Mouse (Mus musculus): Measurements from ENCODE around the gene Gsk3a. TPM values are rescaled to one million over a fixed set of nuclear protein-coding genes. Genes with fewer than 3 reads are reported as not detected.

Gene Gsk3a
- polyA plus RNA-seq, 1 experiment from 2014 or later, result 10.7 TPM

DNA sequence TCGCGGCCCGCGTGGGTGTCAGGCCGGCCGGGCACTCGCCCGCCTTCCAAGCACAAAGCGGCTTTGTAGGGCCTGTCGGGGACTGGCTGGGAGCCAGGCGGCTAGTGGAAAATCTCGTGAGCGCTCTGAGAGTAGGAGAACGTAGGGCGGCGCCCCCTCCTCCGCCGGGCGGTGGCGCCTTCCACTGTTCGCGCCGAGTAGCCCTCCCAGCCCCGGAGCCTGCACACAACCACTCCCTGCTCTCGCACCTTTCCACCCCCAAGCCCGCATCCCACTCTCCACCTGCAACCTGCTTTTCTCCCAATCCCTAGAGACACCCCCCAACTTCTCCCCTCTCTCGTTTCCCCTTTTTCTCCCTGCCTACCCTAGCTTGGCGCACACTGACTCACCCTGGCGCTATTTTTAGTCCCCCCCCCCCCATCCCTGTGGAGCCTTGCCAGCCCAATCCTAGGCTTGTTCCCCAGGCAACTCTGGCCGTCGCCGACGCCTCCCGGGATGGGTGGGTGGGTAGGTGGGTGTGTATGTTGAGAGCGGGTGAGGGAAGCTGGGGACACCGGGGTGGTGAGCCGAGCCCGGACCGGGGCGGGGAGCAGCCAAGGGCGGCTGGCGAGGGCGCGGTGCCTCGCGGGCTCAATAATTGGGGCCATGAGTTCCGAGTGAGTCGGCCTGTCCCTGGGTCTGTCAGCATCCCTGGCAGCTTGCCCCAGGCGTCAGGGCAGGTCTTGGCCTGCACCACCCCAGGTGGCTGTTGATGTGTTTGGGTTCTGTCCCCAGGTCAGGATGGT is 41.6 kb upstream of the Gsk3a start:
- H3K4me2 ChIP-seq, result peak overlapping the region; percentile 89
- peak overlapping the region; percentile 76 for H3K9ac ChIP-seq
- no peaks in the 10 kb centered on the region for H3K27me3 ChIP-seq
- WGBS, result under 1% methylated on average over 48 of the region's 49 CpGs
- peak overlapping the region; percentile 100 for H3K27ac ChIP-seq
- H3K4me1 ChIP-seq, result peaks cover 56% of the 10 kb centered on the region
- no peaks in the 10 kb centered on the region for H3K36me3 ChIP-seq
- no peaks in the 10 kb centered on the region for H3K9me3 ChIP-seq
- ATAC-seq (ENCODE audit: borderline replicate concordance, extremely low read depth, low FRiP score, low TSS enrichment), result peak; percentile 44
- peak overlapping the region; percentile 84 for H3K4me3 ChIP-seq

- Histone ChIP-seq H3K9ac (peak overlapping the region; percentile 76), H3K4me1 (peaks cover 51% of the 10 kb centered on the region), H3K4me3 (peak overlapping the region; percentile 84), H3K4me2 (peak overlapping the region; percentile 89), H3K36me3 (no peaks in the 10 kb centered on the region), H3K27me3 (no peaks in the 10 kb centered on the region), H3K9me3 (no peaks in the 10 kb centered on the region), H3K27ac (peak overlapping the region; percentile 100)
- ATAC-seq (ENCODE audit: borderline replicate concordance, extremely low read depth, low FRiP score, low TSS enrichment), result peak; percentile 62
- under 1% methylated on average over 52 of the region's 60 CpGs for WGBS
Observed at GRCm38 (mm10) chr7:25278341-25279075, 40.9 kb upstream of the Gsk3a start.

DNA sequence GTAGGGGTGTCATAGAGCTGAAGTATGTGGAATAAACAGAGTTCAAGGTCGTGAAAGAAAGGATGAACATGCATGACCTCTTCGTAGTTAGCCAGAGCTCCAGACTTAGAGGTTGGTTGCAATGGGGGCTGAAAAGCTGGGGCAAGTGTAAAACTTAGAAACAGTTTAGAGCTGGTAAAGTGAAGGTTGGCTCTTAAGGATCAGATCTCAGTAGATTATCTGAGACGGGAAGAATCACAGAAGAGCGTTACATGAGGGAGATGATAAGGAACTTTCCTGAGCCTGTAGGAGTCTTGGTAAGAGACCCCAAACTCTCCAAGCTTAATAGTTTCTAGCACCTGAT is 40.3 kb upstream of the Gsk3a start:
- H3K27ac ChIP-seq, result peak overlapping the region; percentile 100
- peak overlapping the region; percentile 76 for H3K9ac ChIP-seq
- H3K4me3 ChIP-seq, result peak overlapping the region; percentile 84
- H3K4me1 ChIP-seq, result peaks cover 49% of the 10 kb centered on the region
- H3K36me3 ChIP-seq, result no peaks in the 10 kb centered on the region
- no peaks in the 10 kb centered on the region for H3K9me3 ChIP-seq
- ATAC-seq (ENCODE audit: borderline replicate concordance, extremely low read depth, low FRiP score, low TSS enrichment), result no peak
- peak overlapping the region; percentile 89 for H3K4me2 ChIP-seq
- no peaks in the 10 kb centered on the region for H3K27me3 ChIP-seq
- WGBS, result 5% methylated on average over 4 of the region's 4 CpGs

- Histone ChIP-seq H3K27ac (peak overlapping the region; percentile 100), H3K27me3 (no peaks in the 10 kb centered on the region), H3K4me2 (peak overlapping the region; percentile 89), H3K4me1 (peaks cover 47% of the 10 kb centered on the region), H3K36me3 (0 out of 2 replicates have a peak, but pooled peaks cover 3% of the 10 kb centered on the region), H3K9me3 (no peaks in the 10 kb centered on the region), H3K9ac (peak overlapping the region; percentile 76; the same call in 1 of the 2 replicates), H3K4me3 (peak overlapping the region; percentile 84; the same call in 1 of the 2 replicates)
- no peak for ATAC-seq (ENCODE audit: borderline replicate concordance, extremely low read depth, low FRiP score, low TSS enrichment)
- WGBS, result 80% methylated on average over 4 of the region's 4 CpGs
Observed at GRCm38 (mm10) chr7:25277405-25277804, 39.8 kb upstream of the Gsk3a start.

DNA sequence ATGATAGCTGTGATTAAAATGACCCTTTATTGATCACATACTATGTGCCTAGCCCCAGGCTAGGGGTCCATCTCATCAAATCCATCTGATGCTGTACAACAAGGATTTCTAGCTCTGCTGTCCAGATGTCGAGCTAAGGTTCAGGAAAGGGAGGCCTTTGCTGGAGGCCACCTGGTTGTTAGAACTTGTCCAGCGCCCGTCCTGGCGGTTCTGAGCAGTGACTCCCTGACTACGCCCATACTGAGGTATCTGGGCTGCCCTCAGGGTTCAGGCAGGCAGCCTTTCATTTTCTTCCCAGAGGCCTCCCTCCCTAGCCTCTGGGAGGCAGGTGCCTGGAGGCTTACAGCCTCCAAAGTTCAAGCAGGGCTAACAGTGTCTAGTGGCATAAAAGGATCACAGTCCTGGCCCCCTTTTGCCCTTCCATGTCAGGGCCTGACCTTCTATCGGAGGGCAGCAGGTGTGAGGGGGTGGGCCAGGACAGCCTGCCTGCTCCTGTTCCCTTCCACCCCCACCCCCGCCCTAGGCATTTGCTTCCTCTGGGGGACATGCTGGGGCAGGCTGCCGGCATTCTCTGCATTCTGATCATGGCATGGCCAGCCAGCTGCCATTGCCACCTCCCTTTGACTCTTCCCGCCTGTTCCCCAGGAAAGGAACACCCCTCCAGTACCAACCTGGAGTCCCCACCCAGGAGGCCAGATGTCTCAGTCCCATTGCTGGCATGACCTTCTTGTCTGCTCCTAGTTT is 38.1 kb upstream of the Gsk3a start:
- no peak for ATAC-seq (ENCODE audit: borderline replicate concordance, extremely low read depth, low FRiP score, low TSS enrichment)
- Histone ChIP-seq H3K9ac (no peak overlapping the region), H3K4me3 (no peak overlapping the region), H3K4me2 (no peak overlapping the region), H3K9me3 (no peaks in the 10 kb centered on the region), H3K27me3 (no peaks in the 10 kb centered on the region), H3K36me3 (peaks cover 16% of the 10 kb centered on the region; the same call in 1 of the 2 replicates), H3K4me1 (peaks cover 37% of the 10 kb centered on the region), H3K27ac (0 out of 2 replicates have a peak overlapping the region, but pooled peaks have one; percentile 2)
- 48% methylated on average over 9 of the region's 9 CpGs for WGBS

DNA sequence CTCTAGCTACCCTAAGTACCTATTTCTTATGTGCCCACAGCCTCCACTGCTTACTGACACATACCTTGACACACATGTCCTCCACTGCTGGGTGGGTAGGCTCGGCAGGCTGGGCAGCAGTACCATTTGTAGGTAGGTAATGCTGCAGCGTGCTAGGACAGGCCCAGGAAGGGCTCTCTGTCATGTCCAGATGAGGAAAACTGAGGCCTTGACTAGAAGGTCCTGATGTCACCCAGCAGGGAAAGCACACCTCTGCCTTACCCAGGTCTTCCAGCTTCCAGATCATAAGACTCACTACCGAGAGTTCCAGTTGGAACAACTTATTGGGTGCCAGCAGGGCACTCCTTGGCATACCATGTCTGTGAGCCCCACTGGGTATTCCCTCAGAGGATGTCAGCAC is 37.3 kb upstream of the Gsk3a start:
- WGBS, result 85% methylated on average over 3 of the region's 3 CpGs
- no peak for ATAC-seq (ENCODE audit: borderline replicate concordance, extremely low read depth, low FRiP score, low TSS enrichment)
- Histone ChIP-seq H3K9ac (no peak overlapping the region), H3K4me2 (no peak overlapping the region), H3K9me3 (no peaks in the 10 kb centered on the region), H3K36me3 (peaks cover 16% of the 10 kb centered on the region; the same call in 1 of the 2 replicates), H3K4me3 (no peak overlapping the region), H3K27me3 (no peaks in the 10 kb centered on the region), H3K27ac (no peak overlapping the region), H3K4me1 (peaks cover 32% of the 10 kb centered on the region)

DNA sequence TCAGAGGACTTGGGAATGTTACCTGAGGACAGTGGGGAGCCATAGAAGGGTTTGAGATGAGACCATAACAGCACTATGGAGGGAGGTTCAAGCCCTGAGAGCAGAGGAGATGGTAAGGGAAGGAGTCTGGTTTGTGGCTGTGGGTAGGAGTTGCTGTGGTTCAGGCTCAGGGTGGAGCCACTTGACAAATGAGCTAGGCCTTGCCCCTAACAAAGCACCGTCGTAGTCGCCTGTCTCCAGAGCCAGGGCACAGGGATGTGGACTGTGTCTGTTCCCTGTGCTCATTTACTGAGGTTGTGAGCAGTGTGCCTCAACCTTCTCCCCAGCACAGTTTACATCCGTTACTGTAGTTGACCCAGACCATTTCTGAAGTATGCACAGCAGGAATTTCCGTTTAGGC is 36.9 kb upstream of the Gsk3a start:
- no peak overlapping the region for H3K9ac ChIP-seq

GRCm38 (mm10) chr7:25273259-25274241 is 35.9 kb upstream of the Gsk3a start:
- H3K27ac ChIP-seq, result no peak overlapping the region
- H3K9ac ChIP-seq, result no peak overlapping the region
- no peak overlapping the region for H3K4me2 ChIP-seq
- peaks cover 16% of the 10 kb centered on the region; the same call in 1 of the 2 replicates for H3K36me3 ChIP-seq
- H3K4me3 ChIP-seq, result no peak overlapping the region
- 86% methylated on average over 22 of the region's 22 CpGs for WGBS
- H3K27me3 ChIP-seq, result no peaks in the 10 kb centered on the region
- peaks cover 38% of the 10 kb centered on the region for H3K4me1 ChIP-seq
- no peaks in the 10 kb centered on the region for H3K9me3 ChIP-seq
- ATAC-seq (ENCODE audit: borderline replicate concordance, extremely low read depth, low FRiP score, low TSS enrichment), result no peak

More for the DNA sequence above, 36.9 kb upstream of the Gsk3a start:
- Histone ChIP-seq H3K9me3 (no peaks in the 10 kb centered on the region), H3K4me2 (no peak overlapping the region), H3K36me3 (peaks cover 16% of the 10 kb centered on the region; the same call in 1 of the 2 replicates), H3K4me3 (no peak overlapping the region), H3K27me3 (no peaks in the 10 kb centered on the region), H3K4me1 (peaks cover 32% of the 10 kb centered on the region), H3K27ac (no peak overlapping the region)
- 38% methylated on average over 5 of the region's 5 CpGs for WGBS
- ATAC-seq (ENCODE audit: borderline replicate concordance, extremely low read depth, low FRiP score, low TSS enrichment), result no peak

DNA sequence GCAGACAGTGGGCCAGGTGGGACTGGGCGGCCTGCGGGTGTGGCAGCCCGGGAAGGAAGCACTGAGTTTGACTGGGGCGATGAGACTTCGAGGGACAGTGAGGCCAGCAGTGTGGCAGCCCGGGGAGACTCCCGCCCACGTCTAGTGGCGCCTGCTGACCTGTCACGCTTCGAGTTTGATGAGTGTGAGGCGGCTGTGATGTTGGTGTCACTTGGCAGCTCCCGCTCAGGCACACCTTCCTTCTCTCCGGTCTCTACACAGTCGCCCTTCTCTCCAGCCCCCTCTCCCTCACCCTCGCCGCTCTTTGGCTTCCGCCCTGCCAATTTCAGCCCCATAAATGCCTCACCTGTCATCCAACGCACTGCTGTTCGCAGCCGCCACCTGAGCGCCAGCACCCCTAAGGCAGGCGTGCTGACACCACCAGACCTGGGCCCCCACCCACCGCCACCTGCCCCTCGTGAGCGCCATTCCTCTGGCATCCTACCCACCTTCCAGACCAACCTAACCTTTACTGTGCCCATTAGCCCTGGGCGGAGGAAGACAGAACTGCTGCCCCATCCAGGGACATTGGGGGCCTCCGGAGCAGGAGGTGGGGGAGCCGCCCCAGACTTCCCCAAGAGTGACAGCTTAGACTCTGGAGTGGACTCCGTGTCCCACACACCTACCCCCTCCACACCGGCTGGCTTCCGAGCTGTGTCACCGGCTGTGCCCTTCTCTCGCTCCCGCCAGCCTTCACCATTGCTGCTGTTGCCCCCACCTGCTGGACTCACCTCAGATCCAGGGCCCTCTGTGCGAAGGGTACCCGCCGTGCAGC is 35.0 kb upstream of the Gsk3a start:
- 80% methylated on average over 38 of the region's 38 CpGs for WGBS
- Histone ChIP-seq H3K36me3 (peaks cover 16% of the 10 kb centered on the region; the same call in 1 of the 2 replicates), H3K9ac (no peak overlapping the region), H3K9me3 (no peaks in the 10 kb centered on the region), H3K27ac (no peak overlapping the region), H3K4me3 (no peak overlapping the region), H3K4me1 (peaks cover 34% of the 10 kb centered on the region), H3K27me3 (no peaks in the 10 kb centered on the region), H3K4me2 (no peak overlapping the region)
- no peak for ATAC-seq (ENCODE audit: borderline replicate concordance, extremely low read depth, low FRiP score, low TSS enrichment)

DNA sequence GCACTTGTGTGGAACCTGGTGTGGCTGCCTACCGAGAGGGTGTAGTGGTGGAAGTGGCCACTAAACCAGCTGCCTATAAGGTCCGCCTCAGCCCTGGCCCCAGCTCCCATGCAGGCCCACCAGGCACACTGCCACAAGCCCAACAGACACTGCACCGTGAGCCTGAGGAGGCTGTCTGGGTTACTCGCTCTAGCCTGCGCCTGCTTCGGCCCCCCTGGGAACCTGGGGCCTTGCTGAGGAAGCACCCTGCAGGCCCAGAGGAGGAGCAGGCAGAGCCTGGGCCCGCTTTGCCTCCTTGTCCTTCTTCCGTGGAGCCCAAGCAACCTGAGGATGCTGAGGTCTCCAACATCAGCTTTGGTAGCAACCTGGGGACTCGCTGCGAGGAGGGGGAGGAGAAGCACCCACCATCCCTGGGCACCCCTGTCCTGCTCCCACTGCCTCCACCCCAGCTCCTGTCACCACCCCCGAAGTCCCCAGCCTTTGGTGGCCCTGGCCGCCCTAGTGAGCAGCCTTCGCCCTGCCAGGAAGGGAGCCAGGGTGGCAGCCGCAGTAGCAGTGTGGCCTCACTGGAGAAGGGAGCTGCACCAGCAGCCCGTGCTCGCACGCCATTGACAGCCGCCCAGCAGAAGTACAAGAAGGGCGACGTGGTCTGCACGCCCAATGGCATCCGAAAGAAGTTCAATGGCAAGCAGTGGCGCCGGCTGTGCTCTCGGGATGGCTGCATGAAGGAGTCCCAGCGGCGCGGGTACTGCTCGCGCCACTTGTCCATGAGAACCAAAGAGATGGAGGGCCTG is 34.2 kb upstream of the Gsk3a start:
- no peak overlapping the region for H3K4me2 ChIP-seq
- H3K9ac ChIP-seq, result no peak overlapping the region
- H3K4me3 ChIP-seq, result no peak overlapping the region
- ATAC-seq (ENCODE audit: borderline replicate concordance, extremely low read depth, low FRiP score, low TSS enrichment), result no peak
- WGBS, result 83% methylated on average over 30 of the region's 30 CpGs
- H3K4me1 ChIP-seq, result peaks cover 29% of the 10 kb centered on the region
- peaks cover 16% of the 10 kb centered on the region; the same call in 1 of the 2 replicates for H3K36me3 ChIP-seq
- H3K27ac ChIP-seq, result no peak overlapping the region
- H3K9me3 ChIP-seq, result no peaks in the 10 kb centered on the region
- H3K27me3 ChIP-seq, result no peaks in the 10 kb centered on the region

Data from lung, embryonic 15.5 days (tissue).